In the genomic region with DNA sequence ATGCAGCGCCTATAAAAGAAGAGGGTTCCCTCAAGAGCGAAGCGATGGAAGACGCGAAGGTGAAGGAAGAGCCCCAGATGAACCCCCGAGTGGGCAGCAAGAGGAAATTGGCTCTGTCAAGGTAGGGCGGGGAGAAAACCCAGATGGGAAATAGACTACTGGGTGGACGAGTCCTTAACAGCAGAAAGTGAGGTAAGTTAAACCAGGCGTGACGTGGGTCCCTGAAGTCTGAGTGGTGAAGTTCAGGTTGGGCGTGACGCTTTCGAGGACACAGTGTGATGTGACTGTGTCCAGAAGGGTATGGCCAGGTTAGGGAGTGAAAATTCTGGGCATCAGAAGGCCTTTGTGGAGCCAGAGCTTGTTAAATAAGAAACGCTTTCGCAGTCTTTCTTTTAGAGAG, we compare ENCODE assay signal across 8 mouse cellular contexts. TPM values are rescaled to one million over a fixed set of nuclear protein-coding genes. Genes with fewer than 3 reads are reported as not detected.
A peak's percentile ranks its signal among the peaks of the same experiment; 100 is the strongest.
DNase-seq lines count a peak whose midpoint lies in the region; ATAC-seq and TF ChIP-seq lines count a peak whose summit lies in the region.

No protein-coding gene starts in this region.

- H3K4me2 ChIP-seq in limb, embryonic 15.5 days = peak overlapping the region; percentile 73
- H3K4me2 ChIP-seq in stomach, embryonic 16.5 days (ENCODE audit: low read depth, low read length) = peak overlapping the region; percentile 67

- ATAC-seq in limb, embryonic 15.5 days (ENCODE audit: insufficient number of reproducible peaks, low FRiP score, low TSS enrichment, low read depth) = no peak
- no peak for ATAC-seq in stomach, embryonic 16.5 days (ENCODE audit: insufficient read depth, low FRiP score)

- no peak overlapping the region for H3K27ac ChIP-seq in cerebellum, adult 2 months (ENCODE audit: insufficient read depth, low read length)
- no peak overlapping the region for H3K27ac ChIP-seq in testis, adult 2 months (ENCODE audit: control insufficient read depth, insufficient read depth, low read depth, low read length)
- H3K27ac ChIP-seq in limb, embryonic 15.5 days = no peak overlapping the region
- no peak overlapping the region for H3K27ac ChIP-seq in stomach, embryonic 16.5 days (ENCODE audit: low read length)

- no peaks in the 10 kb centered on the region for H3K4me1 ChIP-seq in cerebellum, adult 2 months (ENCODE audit: control insufficient read depth, insufficient read depth, low read length)
- peaks cover 3% of the 10 kb centered on the region for H3K4me1 ChIP-seq in testis, adult 2 months (ENCODE audit: control insufficient read depth, insufficient read depth, low read length)
- H3K4me1 ChIP-seq in limb, embryonic 15.5 days = peaks cover 10% of the 10 kb centered on the region
- peaks cover 7% of the 10 kb centered on the region for H3K4me1 ChIP-seq in stomach, embryonic 16.5 days (ENCODE audit: control insufficient read depth, insufficient read depth, low read length)

- 29% methylated on average over 15 of the region's 15 CpGs for WGBS in cerebellum, adult 2 months
- WGBS in limb, embryonic 15.5 days = 27% methylated on average over 15 of the region's 15 CpGs
- WGBS in stomach, embryonic 16.5 days = 25% methylated on average over 15 of the region's 15 CpGs

- no peak for DNase-seq in cerebellum, adult 2 months
- no peak for DNase-seq in cerebellum, adult 18-20 months
- DNase-seq in testis, postnatal 10 days (ENCODE audit: low spot score) = no peak
- no peak for DNase-seq in left cerebral cortex, postnatal 10 days (ENCODE audit: extremely low spot score in 1 of 2, low spot score in 2 of 2)
- DNase-seq in kidney, adult 9 months = no peak

- H3K9ac ChIP-seq in limb, embryonic 15.5 days = peak overlapping the region; percentile 58
- peak overlapping the region; percentile 81 for H3K9ac ChIP-seq in stomach, embryonic 16.5 days (ENCODE audit: low read length)

- no peak for TF ChIP-seq CTCF in cerebellum, adult 2 months (IDR thresholded peaks at IDR 0.05; ENCODE audit: borderline replicate concordance, insufficient read depth, low read depth, low read length)
- TF ChIP-seq CTCF in testis, adult 2 months (IDR thresholded peaks at IDR 0.05; ENCODE audit: control insufficient read depth, insufficient read depth, insufficient replicate concordance, low read depth, low read length) = no peak

- peaks cover 2% of the 10 kb centered on the region; the same call in 1 of the 2 replicates for H3K36me3 ChIP-seq in testis, adult 2 months (ENCODE audit: control insufficient read depth, insufficient read depth, low read length)
- H3K36me3 ChIP-seq in limb, embryonic 15.5 days = peaks cover 22% of the 10 kb centered on the region
- H3K36me3 ChIP-seq in stomach, embryonic 16.5 days (ENCODE audit: control insufficient read depth, insufficient read depth, low read length) = peaks cover 3% of the 10 kb centered on the region; the same call in 1 of the 2 replicates

- intact Hi-C loops in left cerebral cortex, postnatal 10 days (cut with DNase I) = no loop called here

- H3K27me3 ChIP-seq in cerebellum, adult 2 months (ENCODE audit: control insufficient read depth, insufficient read depth, low read length) = no peaks in the 10 kb centered on the region
- no peaks in the 10 kb centered on the region for H3K27me3 ChIP-seq in testis, adult 2 months (ENCODE audit: control insufficient read depth, insufficient read depth, low read length)
- H3K27me3 ChIP-seq in limb, embryonic 15.5 days = no peaks in the 10 kb centered on the region
- no peaks in the 10 kb centered on the region for H3K27me3 ChIP-seq in stomach, embryonic 16.5 days (ENCODE audit: control insufficient read depth, insufficient read depth, low read length)

- no peaks in the 10 kb centered on the region for H3K9me3 ChIP-seq in limb, embryonic 15.5 days
- no peaks in the 10 kb centered on the region for H3K9me3 ChIP-seq in stomach, embryonic 16.5 days (replicated peaks; ENCODE audit: control insufficient read depth, low read length)

- no peak for TF ChIP-seq POLR2A in cerebellum, adult 2 months (IDR thresholded peaks at IDR 0.05; ENCODE audit: borderline replicate concordance, insufficient read depth, low read length)
- no peak for TF ChIP-seq POLR2A in testis, adult 2 months (IDR thresholded peaks at IDR 0.05; ENCODE audit: control insufficient read depth, low read depth, low read length)

- H3K4me3 ChIP-seq in cerebellum, adult 2 months (replicated peaks; ENCODE audit: insufficient read depth, low read depth, low read length) = peak overlapping the region; percentile 90
- peak overlapping the region; percentile 99 for H3K4me3 ChIP-seq in testis, adult 2 months (ENCODE audit: control insufficient read depth, low read depth, low read length)
- H3K4me3 ChIP-seq in limb, embryonic 15.5 days = peak overlapping the region; percentile 76
- H3K4me3 ChIP-seq in stomach, embryonic 16.5 days (replicated peaks; ENCODE audit: low read length) = peak overlapping the region; percentile 94

RNA-seq across cellular contexts. Expression of a gene that starts 0.9 kb away (rescaled TPM):
- polyA plus RNA-seq in cerebellum, adult 2 months (2012; rRNA removed) = 13.3 and 13.4 TPM in 2 replicates
- 10.2 and 10.7 TPM in 2 replicates for polyA plus RNA-seq in testis, adult 2 months (2012; rRNA removed)
- 33.7 and 37.8 TPM in 2 replicates for polyA plus RNA-seq in limb, embryonic 15.5 days (2015; fragmentation: Nextera tagmentation; extraction: Ambion mirVana)
- 24.3 and 27.3 TPM in 2 replicates for polyA plus RNA-seq in stomach, embryonic 16.5 days (2015; fragmentation: Nextera tagmentation; extraction: Ambion mirVana)
- 10 to 100 TPM; 18.5 to 20.9 TPM for total RNA-seq in left cerebral cortex, postnatal 10 days (2021)
